Mouse (Mus musculus): ENCODE results near the gene Tmem235.

Tmem235 gene

GRCm38 (mm10) chr11:117890519-117891282 is 30.1 kb downstream of the Tmem235 start:
- peak; percentile 53 for DNase-seq (ENCODE audit: extremely low spot score)

- no peak for DNase-seq (ENCODE audit: extremely low spot score)
Observed at GRCm38 (mm10) chr11:117891581-117892175, 31.1 kb downstream of the Tmem235 start.

GRCm38 (mm10) chr11:117892199-117892598 is 31.6 kb downstream of the Tmem235 start:
- DNase-seq (ENCODE audit: extremely low spot score), result no peak

GRCm38 (mm10) chr11:117894676-117895075 is 34.1 kb downstream of the Tmem235 start:
- no peak for DNase-seq (ENCODE audit: extremely low spot score)

GRCm38 (mm10) chr11:117896533-117896932 is 36.0 kb downstream of the Tmem235 start:
- DNase-seq (ENCODE audit: extremely low spot score), result no peak

GRCm38 (mm10) chr11:117902282-117902681 is 41.7 kb downstream of the Tmem235 start:
- DNase-seq (ENCODE audit: extremely low spot score), result no peak

- no peak for DNase-seq (ENCODE audit: extremely low spot score)
Observed at GRCm38 (mm10) chr11:117904442-117904841, 43.9 kb downstream of the Tmem235 start.

- DNase-seq (ENCODE audit: extremely low spot score), result no peak
Observed at GRCm38 (mm10) chr11:117909337-117909736, 48.8 kb downstream of the Tmem235 start.

GRCm38 (mm10) chr11:117912684-117913352 is 52.3 kb downstream of the Tmem235 start:
- peak; percentile 80 for DNase-seq (ENCODE audit: extremely low spot score)

- no peak for DNase-seq (ENCODE audit: extremely low spot score)
Observed at GRCm38 (mm10) chr11:117914531-117914930, 54.0 kb downstream of the Tmem235 start.

Data from embryo, embryonic 9.5 days (tissue).